Mouse (Mus musculus) layer of hippocampus, postnatal 36 days (tissue): ENCODE data around the gene Scai. TPM values are rescaled to one million over a fixed set of nuclear protein-coding genes. Genes with fewer than 3 reads are reported as not detected.
"Not testable (repeated sequence)": the region's sequence is repeated elsewhere in the genome, so short reads cannot be mapped to it uniquely, and the experiment has no call there.

Experiments
- DNase-seq, 2 experiments: peaks; one replicate each; pipeline ENCODE4 v3.0.0; 2022
- total RNA-seq, 2 experiments: library from RNA; stranded (reverse); gene quantifications; 2 replicates each; pipeline ENCODE4 v1.2.3; 2021

Scai gene
- total RNA-seq, 2 experiments from 2014 or later = 59.2 to 64.4 TPM

DNA sequence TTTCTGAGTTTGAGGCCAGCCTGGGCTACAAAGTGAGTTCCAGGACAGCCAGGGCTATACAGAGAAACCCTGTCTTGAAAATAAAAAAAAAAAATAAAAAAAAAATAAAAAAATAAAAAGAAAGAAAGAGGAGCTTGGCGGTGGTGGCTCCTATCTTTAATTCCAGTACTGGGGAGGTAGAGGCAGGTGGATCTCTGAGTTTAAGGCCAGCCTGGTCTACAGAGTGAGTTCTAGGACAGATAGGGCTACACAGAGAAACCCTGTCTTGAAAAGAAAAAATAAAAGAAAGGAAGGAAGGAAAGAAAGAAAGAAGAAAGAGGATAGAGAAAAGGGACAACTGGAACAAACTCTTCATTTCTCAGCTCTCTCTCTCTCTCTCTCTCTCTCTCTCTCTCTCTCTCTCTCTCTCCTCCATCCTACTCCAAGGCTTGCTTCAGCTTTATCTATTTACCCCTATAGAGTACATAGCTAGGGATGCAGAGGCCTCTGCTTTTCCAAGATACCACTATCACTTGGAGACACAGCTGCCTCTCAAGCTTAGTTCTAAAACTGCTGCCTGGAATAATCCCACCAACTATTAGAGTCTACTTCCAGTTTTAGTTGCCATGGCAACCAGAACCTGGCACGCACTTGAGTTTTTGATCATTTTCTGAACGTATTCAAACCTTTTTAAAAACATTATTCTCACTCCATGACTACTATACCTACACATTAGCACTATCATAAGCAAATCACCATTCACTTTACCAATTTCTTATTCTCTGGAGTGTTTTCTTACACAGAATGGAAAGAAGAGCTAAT, 60.8 kb downstream of the Scai start:
- DNase-seq = peak in 1 of 2 experiments; percentile 27

DNA sequence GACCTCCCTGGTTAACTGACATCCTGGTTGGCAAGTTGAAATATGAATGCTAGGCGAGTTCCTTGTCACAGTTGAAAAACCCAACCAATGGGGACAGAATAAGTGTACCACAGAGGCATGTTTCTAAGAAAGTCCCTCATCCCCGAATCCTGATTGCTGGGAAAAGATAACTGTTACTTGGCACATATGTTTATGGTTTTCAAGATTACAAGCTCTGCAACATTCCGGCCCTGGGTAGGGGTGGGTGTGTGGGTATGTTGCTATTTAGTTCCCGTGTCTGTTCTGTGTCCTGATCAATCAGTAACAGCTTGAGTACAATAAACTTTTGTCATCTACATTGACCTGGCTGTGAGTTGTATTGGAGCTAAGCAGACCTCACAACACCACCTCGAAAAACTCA, 66.4 kb downstream of the Scai start:
- DNase-seq = no peak

DNA sequence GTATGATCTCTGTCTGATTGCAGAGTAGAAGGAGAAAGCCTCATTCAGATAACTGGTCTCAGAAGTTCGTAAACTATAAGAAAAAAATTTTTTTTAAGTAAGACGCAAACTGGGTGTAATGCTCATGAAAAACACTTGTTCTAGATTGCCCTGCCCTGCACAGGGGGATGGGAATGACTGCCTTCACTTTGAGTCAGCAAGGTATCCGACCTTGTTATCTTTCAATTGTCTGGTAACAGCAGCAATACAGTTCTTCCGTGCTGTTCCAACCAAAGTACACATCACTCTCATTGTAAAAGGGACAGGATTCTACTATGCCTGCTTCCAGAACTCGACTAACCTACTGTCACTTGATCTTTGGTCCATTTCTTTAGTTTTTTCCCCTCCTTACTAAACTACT, 69.4 kb downstream of the Scai start:
- no peak for DNase-seq

DNA sequence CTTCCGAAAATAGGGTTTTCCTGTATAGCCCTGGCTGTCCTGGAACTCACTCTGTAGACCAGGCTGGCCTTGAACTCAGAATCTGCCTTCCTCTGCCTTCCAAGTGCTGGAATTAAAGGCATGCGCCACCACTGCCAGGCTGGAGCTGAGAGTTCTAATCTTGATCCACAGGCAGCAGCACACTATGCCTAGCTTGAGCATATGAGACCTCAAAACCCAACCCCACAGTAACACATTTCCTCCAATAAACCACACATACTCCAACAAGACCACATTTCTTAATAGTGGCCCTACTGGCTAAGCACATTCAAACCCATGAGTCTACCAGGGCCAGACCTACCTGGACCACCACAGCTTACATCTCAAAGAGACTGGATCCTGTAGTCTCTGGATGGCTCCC, 74.0 kb downstream of the Scai start:
- DNase-seq = no peak

DNA sequence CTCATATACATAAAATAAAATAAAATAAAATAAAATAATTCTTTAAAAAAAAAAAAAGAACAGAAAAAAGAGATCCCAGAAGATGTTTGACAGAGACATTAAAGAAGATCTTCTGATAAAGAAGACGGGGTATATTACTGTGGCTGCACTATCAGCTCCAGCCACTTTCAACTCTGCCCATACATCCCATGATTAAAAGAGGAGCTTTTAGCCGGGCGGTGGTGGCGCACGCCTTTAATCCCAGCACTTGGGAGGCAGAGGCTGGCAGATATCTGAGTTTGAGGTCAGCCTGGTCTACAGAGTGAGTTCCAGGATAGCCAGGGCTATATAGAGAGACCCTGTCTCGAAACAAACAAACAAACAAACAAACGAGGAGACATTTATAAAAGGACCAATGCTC, 76.4 kb downstream of the Scai start:
- DNase-seq = no peak

DNA sequence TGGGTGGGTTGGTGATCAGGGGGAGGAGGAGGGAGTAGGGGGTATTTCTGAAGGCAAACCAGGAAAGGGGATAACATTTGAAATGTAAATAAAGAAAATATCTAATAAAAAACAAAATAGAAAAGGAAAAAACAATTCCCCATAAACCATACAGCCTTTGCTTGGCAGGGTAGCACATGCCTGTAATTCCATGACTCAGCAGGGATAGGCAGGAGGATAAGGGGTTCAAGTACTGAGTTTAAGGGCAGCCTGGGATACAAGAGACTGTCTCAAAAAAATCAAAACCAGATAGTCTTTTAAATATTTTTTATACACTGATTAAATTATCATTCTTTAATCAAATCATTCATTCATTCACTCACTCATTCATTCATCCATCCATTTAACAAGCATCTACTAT, 80.0 kb downstream of the Scai start:
- DNase-seq = no peak

DNA sequence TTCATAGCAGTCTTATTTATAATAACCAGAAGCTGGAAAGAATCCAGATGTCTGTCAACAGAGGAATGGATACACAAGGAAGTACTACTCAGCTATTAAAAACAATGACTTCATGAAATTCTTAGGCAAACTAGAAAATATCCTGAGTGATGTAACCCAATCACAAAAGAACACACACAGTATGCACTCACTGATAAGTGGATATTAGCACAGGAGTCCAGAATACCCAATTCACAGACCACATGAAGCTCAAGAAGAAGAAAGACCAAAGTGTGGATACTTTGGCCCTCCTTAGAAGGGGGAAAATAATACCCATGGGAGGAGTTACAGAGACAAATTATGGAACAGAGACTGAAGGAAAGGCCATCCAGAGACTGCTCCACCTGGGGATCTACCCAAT, 80.8 kb downstream of the Scai start:
- not testable (repeated sequence) for DNase-seq

DNA sequence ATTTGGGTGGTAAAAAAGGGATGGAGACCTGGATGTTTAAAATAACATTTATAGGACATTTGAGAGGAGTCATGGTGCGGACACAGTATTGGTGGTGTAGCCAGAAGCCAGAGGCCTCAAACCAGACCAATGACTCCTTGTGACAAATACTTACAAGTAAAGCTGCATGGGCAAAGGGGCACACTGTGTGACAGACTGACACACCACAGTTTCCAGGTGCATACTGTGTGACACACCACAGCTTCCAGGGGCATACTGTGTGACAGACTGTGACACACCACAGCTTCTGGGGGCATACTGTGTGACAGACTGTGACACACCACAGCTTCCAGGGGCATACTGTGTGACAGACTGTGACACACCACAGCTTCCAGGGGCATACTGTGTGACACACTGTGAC, 90.6 kb downstream of the Scai start:
- DNase-seq = not testable (repeated sequence)

DNA sequence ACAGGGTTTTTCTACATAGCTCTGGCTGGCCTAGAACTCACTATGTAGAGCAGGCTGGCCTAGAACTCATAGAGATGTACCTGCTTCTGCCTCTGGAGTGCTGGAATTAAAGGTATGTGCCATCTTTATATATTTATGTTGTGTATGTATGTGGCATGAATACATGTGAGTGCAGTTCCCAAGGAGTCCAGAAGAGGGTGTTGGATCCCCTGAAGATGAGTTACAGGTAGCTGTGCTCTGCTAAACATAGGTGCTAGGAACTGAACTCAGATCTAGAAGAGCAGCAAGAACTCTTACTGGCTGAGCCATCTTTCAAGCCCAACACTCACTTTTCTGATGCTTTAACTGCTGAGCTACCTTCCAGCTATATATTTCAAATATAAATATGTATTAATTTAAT, 92.5 kb downstream of the Scai start:
- no peak for DNase-seq

DNA sequence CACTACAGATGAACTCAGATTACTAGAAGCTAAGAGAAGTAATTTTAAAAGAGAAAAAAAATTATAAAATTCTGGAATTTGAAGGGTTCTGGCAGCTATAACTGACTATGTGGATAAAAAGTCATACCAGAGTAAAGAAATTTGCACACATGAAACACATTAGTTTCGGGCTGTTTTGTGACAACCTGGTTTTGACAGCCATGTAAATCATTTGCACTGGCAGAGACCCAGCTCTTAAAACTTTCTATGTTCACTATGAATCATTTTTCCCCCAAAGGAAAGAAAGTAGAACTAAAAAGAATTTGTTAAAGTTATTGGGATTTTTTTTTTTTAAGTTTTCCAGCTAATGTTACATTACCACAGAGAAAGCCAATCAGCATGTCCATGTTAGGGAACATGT, 98.6 kb downstream of the Scai start:
- DNase-seq = no peak

DNA sequence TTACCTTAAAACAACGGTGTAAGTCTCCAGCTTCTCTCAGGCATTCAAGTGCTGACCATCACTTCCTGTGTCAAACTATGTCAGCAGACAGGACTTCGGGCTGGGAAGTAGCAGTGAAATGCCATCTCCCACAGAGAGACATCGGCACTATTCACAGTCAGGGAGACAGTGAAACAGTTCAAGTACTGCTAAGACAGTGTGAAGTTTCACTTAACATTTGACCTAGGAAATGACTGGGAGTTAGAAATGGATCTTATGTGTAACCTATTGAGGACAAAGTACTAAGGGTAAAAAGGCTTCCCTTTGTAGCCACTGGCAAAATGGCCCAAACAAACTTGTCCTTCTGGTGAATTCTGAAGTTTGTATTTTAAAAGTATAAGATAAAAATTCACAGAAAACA, 107.8 kb downstream of the Scai start:
- DNase-seq = no peak

DNA sequence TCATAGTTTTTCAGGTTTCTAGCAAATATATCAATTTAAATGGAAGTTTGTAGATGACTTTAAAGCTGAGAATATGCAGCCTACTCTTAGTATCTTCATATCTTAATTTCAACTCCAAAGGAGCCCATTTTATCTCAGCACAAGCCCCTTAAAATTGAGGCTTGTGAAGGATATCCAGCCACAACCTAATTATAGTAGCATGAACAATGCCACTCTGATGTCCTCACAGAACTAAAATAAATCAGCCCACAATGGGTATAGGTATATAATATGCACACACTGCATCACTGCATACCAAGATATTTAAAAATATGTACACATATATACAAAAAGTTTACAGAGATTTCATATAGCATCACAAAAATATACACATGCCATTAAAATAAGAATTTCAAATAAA, 119.9 kb downstream of the Scai start:
- no peak for DNase-seq

DNA sequence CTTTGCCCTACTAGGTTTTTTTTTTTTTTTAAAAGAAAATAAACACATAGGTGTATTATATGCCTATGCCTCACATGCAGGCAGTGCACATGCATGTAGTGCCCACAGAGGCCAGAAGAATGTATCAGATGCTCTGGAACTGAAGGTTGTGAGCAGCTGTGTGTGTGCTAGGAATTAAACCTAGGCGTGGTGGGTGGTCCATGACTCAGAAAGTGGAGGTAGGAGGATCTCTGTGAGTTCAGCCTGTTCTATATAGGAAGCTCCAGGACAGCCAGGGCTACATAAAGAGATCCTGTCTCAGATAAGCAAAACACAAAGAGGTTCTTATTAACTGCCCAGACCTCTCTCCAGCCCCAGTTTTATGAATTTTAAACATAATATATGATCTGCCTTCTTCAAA, 121.4 kb downstream of the Scai start:
- DNase-seq = no peak

DNA sequence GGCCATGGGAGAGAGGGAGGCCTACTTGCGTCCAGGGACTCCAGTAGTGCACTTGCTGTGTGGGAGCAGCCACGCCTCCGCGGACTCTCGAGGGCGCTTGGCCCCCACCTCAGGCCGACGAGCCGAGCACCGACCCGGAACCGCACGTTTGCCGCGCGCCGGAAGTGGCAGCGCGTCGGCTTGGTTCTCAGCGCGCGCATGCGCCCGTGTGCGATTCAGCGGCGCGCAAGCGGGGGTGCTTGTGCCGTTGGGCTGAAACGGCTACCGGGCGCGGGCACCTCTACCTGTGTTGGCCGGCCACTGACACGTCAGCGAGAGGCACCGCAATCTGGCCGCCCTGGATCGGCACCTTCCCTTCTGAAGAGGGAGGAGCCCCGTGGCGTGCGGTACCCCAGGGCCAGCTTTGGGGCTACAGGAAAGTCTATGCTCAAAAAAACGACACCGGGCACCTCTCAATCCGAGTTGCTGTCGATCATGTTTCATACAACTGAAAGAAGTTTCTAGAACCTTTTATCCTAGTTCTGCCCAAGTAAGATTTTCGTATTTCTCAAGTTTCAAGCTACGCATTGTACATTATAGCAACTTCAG, 125.0 kb downstream of the Scai start, which contains the start of gene Golga1:
Gene Golga1, minus strand, starts transcription at position 142 of the 588 bp plus-strand sequence.
- DNase-seq = peak; percentile 90

DNA sequence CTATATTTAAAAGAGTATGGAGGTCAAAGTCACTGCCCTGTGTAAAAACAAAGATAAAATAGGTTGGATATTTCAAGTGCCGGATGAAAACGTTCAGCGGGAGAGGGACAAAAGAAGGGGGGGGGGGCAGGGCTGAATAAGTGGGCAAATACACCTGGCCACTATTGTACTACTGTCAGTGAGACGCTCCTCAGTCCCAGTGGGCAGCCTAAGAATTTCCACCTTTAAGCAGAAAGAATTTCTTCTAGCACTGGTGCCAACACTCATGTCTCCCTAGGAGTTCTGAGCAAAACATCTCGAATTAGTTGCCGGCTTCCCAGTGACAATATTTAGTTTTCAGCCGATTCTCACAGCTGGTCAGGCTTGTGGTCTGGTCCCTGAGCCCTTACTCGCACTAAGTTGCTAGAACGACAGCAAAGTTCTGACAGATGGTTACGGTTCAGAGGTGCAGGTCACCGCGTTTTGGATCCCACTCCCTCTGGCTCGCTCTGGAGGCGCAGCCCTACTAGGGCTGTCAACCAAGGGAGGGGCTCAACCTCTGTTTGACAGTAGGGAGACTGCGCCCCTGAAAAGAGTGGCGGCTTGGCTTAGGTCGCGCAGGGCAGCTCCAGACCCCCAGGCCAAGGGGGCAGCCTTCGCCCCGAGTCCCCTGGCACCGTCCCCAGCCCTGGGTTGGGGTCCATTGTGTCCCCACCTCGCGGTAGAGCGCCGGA, 125.7 kb downstream of the Scai start:
- DNase-seq = no peak

DNA sequence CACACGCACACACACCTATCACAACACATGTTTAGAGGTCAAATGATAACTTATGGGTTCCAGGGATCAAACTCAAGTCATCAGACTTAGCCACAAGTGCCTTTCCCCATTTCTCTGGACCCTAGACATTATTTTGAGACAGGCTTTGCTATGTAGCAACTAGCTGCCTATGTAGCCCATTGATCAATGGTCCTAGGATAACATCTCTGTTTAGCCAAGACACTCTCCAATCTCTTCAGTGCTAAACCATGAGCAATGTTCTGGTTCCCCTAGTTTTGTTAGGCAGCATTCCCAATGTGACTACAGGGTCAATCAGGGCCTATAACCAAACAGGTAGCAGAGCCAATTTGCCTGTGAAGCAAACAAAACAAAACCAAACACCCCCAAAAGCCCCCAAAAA, 142.0 kb downstream of the Scai start:
- DNase-seq = no peak

DNA sequence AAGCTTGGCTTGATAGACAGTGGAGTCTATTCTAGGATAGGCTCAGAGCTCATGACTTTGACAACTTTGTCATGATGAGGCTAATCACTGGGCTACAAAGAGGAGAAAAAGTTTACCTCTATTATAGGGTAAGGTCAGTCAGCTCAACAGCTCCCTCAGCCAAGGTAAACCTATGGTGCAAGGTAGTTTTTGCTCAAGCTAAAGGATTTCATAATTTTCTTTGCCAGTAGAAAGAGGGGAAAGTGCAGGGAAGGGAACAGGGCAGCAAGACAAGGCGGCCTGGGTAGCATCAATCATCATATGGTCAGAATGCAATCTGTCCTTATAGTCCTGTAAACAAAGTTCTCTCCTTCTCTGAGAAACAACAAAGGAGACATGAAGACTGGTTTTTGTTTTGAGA, 150.3 kb downstream of the Scai start:
- no peak for DNase-seq

DNA sequence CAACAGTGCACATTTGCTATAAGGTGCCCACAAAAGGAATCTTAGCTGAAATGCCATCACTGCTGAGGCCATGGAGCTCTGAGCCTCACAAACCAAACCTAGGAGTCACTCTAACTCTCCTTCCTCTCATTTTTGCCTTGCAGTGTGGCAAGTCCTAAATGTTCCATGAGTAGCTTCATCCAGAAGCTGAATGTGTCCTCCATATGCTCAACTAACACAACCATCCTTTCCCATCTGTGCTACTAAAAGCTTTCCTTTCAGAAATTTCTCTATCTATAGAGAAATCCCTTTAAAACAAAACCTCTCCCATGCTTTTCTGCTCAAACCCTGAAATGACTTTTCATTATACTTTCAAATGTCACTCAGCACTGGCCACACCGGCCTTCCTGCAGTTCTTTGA, 158.9 kb downstream of the Scai start:
- no peak for DNase-seq

DNA sequence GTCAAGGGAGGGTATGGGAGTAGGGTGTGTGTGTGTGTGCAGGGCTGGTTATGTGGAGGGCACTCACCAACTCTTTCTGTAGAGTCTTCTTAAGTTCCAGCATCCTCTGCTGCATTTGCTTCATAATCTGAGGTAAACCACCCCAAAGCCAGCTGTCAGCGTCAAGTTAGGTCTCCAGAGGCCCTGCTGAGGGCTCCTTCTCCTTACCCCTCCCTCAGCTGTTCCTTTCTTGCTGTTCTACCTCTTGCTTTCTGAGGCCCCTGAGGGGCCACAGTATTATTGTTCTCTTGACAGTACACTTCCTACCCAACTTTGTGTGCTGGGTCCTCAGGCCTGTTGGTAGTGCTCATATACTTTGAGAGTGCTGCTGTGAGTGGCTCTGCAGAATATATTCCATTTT, 170.5 kb downstream of the Scai start:
- no peak for DNase-seq

DNA sequence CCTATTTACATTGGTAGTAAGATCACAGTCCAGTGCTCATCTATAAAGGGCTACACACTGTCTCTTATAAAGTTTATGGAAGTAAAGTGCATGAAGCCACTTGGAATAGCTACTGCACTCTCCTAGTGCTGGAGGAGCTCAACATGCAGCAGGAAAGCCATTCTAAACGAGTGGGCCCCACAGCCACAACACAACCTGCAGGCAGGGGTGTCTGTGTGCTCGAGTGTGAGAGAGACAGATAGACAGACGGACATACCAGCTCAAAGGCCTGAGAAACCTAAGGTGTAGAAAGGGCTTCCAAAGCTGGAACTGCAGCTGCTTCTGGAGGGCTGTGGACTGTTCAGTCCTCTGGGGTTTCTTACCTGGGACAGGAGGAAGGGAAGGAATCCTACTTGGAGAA, 174.0 kb downstream of the Scai start:
- no peak for DNase-seq
